Mouse (Mus musculus) limb, embryonic 11.5 days (tissue): Measurements from ENCODE around the gene Ctla2b. TPM values are rescaled to one million over a fixed set of nuclear protein-coding genes. Genes with fewer than 3 reads are reported as not detected.

Experiments
- ATAC-seq: fragments of 200-750 bp; cut with Nextera tagmentation; 2 replicates; pipeline ENCODE4 v1.8.0; 2017; ENCODE audit warnings: low read depth; ENCODE audit not compliant: insufficient number of reproducible peaks, low FRiP score, low TSS enrichment
- DNase-seq: peaks from one replicate; pipeline ENCODE4 v3.0.0-alpha.2; 2015; ENCODE audit warnings: low spot score
- H3K27ac ChIP-seq: fragments of 300-500 bp; sonication (generic); replicated peaks from 2 replicates; pipeline ENCODE4 v1.5.1; 2014; ENCODE audit warnings: low read depth, mild to moderate bottlenecking, low read length
- H3K27me3 ChIP-seq: fragments of 300-500 bp; sonication (generic); 2 replicates; pipeline ENCODE4 v1.6.1; 2014; ENCODE audit warnings: mild to moderate bottlenecking, low read length, mixed read lengths; ENCODE audit not compliant: control insufficient read depth, insufficient read depth
- H3K36me3 ChIP-seq: fragments of 300-500 bp; sonication (generic); 2 replicates; pipeline ENCODE4 v1.6.1; 2014; ENCODE audit warnings: mild to moderate bottlenecking, low read length, moderate library complexity, mixed read lengths; ENCODE audit not compliant: control insufficient read depth, insufficient read depth
- H3K4me1 ChIP-seq: fragments of 300-500 bp; sonication (generic); 2 replicates; pipeline ENCODE4 v1.6.1; 2014; ENCODE audit warnings: low read length, mixed read lengths; ENCODE audit not compliant: control insufficient read depth, insufficient read depth
- H3K4me2 ChIP-seq: fragments of 300-500 bp; sonication (generic); 2 replicates; pipeline ENCODE4 v1.6.1; 2014; ENCODE audit warnings: low read depth, mild to moderate bottlenecking, moderate library complexity; ENCODE audit not compliant: severe bottlenecking
- H3K4me3 ChIP-seq: fragments of 300-500 bp; sonication (generic); 2 replicates; pipeline ENCODE4 v1.5.1; 2014; ENCODE audit warnings: low read depth, low read length
- H3K9ac ChIP-seq: fragments of 300-500 bp; sonication (generic); 2 replicates; pipeline ENCODE4 v1.6.1; 2014; ENCODE audit warnings: mild to moderate bottlenecking, low read length
- H3K9me3 ChIP-seq: fragments of 300-500 bp; sonication (generic); 2 replicates; pipeline ENCODE4 v1.6.1; 2016; ENCODE audit warnings: low read length; ENCODE audit not compliant: control insufficient read depth
- WGBS: fragments of 180-500 bp; shearing (Covaris S2); extraction: QIAGEN DNeasy Blood & Tissue Kit; methylation state at CpG from one replicate; pipeline ENCODE4 v1.1.7; 2014; 5-methylcytosine and 5-hydroxymethylcytosine counted together
- polyA plus RNA-seq: library from polyadenylated mRNA; unstranded; fragments of >200 nt; fragmentation: Nextera tagmentation; extraction: Ambion mirVana; gene quantifications from 2 replicates; pipeline ENCODE4 v1.2.1, GENCODE M21; 2014

The Ctla2b gene
- polyA plus RNA-seq, 1 experiment from 2014 or later: 3.2 TPM

DNA sequence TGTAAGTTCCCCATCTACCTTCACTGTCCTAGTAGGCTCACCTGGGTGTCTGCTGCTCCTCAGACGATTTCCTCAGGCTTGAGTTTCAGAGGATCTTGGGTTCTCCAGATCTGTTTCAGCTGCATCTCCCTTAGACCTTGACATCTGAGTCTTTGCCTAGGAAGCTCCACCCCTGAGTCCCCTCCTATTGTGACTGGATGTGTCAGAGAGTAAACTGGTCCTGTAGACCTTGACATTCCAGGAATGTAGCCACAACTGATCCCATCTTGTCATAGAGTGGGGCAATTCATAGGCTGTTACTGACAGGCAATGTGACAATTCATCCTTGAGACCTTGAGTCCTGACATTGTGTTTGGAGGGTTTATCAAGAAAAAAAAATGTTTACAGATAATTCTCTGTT lies 33.0 kb downstream of the Ctla2b start, which contains the start of gene 4930486L24Rik:
TSS of gene 4930486L24Rik (minus strand) at position 195 of the 400 bp plus-strand sequence.
- Histone ChIP-seq H3K27me3 (no peaks in the 10 kb centered on the region), H3K9me3 (no peaks in the 10 kb centered on the region), H3K27ac (no peak within 1 kb of the TSS), H3K36me3 (no peaks in the 10 kb centered on the region), H3K4me2 (no peak within 1 kb of the TSS), H3K9ac (no peak within 1 kb of the TSS), H3K4me1 (no peaks in the 10 kb centered on the region), H3K4me3 (no peak within 1 kb of the TSS)
- no peak for ATAC-seq
- DNase-seq: no peak
- 45% methylated on average over 1 of the region's 1 CpGs for whole genome bisulfite sequencing

DNA sequence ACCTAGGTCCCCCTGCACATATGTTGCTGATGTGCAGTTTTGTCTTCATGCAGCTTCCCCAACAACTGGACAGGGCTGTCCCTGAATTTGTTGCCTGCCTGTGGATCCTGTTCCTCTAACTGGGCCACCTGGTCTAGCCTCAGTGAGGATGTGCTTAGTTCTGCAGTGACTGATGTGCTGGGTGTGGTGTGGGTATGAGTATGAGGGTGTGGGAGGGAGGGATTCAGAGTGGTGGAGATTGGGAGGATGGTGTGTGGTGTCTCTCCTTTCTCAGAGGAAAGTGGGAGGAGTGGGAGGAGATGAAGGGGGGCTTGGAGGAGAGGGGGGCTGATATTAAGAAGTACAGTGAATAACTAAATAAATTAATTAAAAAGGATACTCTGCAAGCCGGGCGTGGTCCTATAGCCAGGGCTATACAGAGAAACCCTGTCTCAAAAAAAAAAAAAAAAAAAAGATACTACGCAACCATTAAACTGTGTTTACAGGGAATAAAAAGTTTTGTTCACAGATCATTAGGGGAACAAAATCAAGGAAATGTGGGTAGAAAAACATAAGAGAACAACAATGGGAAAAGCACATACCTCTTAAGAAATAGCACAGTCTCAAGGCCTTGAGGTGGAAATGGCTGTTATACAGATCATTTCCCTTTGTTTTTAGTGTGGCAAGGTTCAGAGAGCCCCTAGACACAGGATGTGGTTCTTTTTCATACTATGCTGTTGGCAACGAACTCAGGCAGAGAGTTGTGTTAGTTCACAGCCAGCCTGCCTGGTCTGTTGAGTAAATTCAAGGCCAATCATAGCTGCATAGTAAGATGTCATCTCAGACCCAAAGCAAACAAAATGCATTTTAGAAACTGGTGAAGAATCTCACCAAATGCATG lies 48.8 kb downstream of the Ctla2b start:
- no peaks in the 10 kb centered on the region for H3K27me3 ChIP-seq
- H3K9ac ChIP-seq: no peak overlapping the region
- no peaks in the 10 kb centered on the region for H3K4me1 ChIP-seq
- ATAC-seq (no peak), DNase-seq (no peak)
- no peak overlapping the region for H3K27ac ChIP-seq
- H3K4me2 ChIP-seq: no peak overlapping the region
- H3K36me3 ChIP-seq: no peaks in the 10 kb centered on the region
- no peaks in the 10 kb centered on the region for H3K9me3 ChIP-seq
- 79% methylated on average over 4 of the region's 4 CpGs for WGBS
- H3K4me3 ChIP-seq: no peak overlapping the region

Other genes starting within 250 kb of the Ctla2b start
- gene BC051665, start 111.1 kb downstream of the Ctla2b start, polyA plus RNA-seq: not detected in 2 replicates
- gene Ctsll3, start 94.6 kb downstream of the Ctla2b start, polyA plus RNA-seq: not detected in 2 replicates
- gene 4930486L24Rik, start 33.0 kb downstream of the Ctla2b start, polyA plus RNA-seq: not detected in 2 replicates
- gene Gm49392, start 553 bp downstream of the Ctla2b start, polyA plus RNA-seq: 0.16 TPM in 1 of 2 replicates, not detected in the other
- not detected in 2 replicates for gene Tpbpb, start 7.4 kb upstream of the Ctla2b start, polyA plus RNA-seq
- gene Gm49393, start 38.1 kb upstream of the Ctla2b start, polyA plus RNA-seq: not detected in 2 replicates
- gene Gm49391, start 39.1 kb upstream of the Ctla2b start, polyA plus RNA-seq: 0.79 and 1.1 TPM in 2 replicates
- gene Ctla2a, start 39.2 kb upstream of the Ctla2b start, polyA plus RNA-seq: 12.5 and 13.8 TPM in 2 replicates
- not detected in 2 replicates for gene Tpbpa, start 44.5 kb upstream of the Ctla2b start, polyA plus RNA-seq
- not detected in 2 replicates for gene Ctsj, start 108.5 kb upstream of the Ctla2b start, polyA plus RNA-seq
- not detected in 2 replicates for gene Ctsq, start 143.2 kb upstream of the Ctla2b start, polyA plus RNA-seq